Mouse (Mus musculus): ENCODE data around the gene Pdss2.

Pdss2 gene

GRCm38 (mm10) chr10:43312658-43313417 lies 91.6 kb downstream of the Pdss2 start:
- no peak for DNase-seq

GRCm38 (mm10) chr10:43315228-43315627 lies 93.9 kb downstream of the Pdss2 start:
- no peak for DNase-seq

GRCm38 (mm10) chr10:43317327-43317951 lies 96.2 kb downstream of the Pdss2 start:
- DNase-seq: no peak

GRCm38 (mm10) chr10:43321019-43321418 lies 99.7 kb downstream of the Pdss2 start:
- DNase-seq: no peak

- DNase-seq: no peak
These were observed 101.3 kb downstream of the Pdss2 start for GRCm38 (mm10) chr10:43322446-43323178.

- DNase-seq: no peak
These were observed 102.1 kb downstream of the Pdss2 start for GRCm38 (mm10) chr10:43323386-43323785.

GRCm38 (mm10) chr10:43329813-43330212 lies 108.5 kb downstream of the Pdss2 start:
- DNase-seq: no peak

- DNase-seq: no peak
These were observed 109.4 kb downstream of the Pdss2 start for GRCm38 (mm10) chr10:43330691-43331090.

- DNase-seq: peak; percentile 50 to 52
These were observed 110.8 kb downstream of the Pdss2 start for GRCm38 (mm10) chr10:43331931-43332701.

GRCm38 (mm10) chr10:43335874-43336273 lies 114.6 kb downstream of the Pdss2 start:
- DNase-seq: no peak

- DNase-seq: no peak
These were observed 115.8 kb downstream of the Pdss2 start for GRCm38 (mm10) chr10:43337110-43337509.

- DNase-seq: no peak
These were observed 118.5 kb downstream of the Pdss2 start for GRCm38 (mm10) chr10:43339811-43340210.

- DNase-seq: no peak
These were observed 128.4 kb downstream of the Pdss2 start for GRCm38 (mm10) chr10:43349718-43350117.

- no peak for DNase-seq
These were observed 136.6 kb downstream of the Pdss2 start for GRCm38 (mm10) chr10:43357884-43358283.

- no peak for DNase-seq
These were observed 141.7 kb downstream of the Pdss2 start for GRCm38 (mm10) chr10:43362947-43363346.

GRCm38 (mm10) chr10:43363431-43363851 lies 142.2 kb downstream of the Pdss2 start:
- peak; percentile 66 for DNase-seq

GRCm38 (mm10) chr10:43365909-43366308 lies 144.6 kb downstream of the Pdss2 start:
- DNase-seq: no peak

- no peak for DNase-seq
These were observed 147.3 kb downstream of the Pdss2 start for GRCm38 (mm10) chr10:43368611-43369010.

- DNase-seq: peak; percentile 84 to 92
These were observed 151.0 kb downstream of the Pdss2 start for GRCm38 (mm10) chr10:43372315-43372714.

GRCm38 (mm10) chr10:43373035-43373434 lies 151.7 kb downstream of the Pdss2 start:
- DNase-seq: no peak

GRCm38 (mm10) chr10:43373666-43374065 lies 152.4 kb downstream of the Pdss2 start:
- DNase-seq: peak in 1 of 2 experiments; percentile 30

GRCm38 (mm10) chr10:43375286-43375685 lies 154.0 kb downstream of the Pdss2 start:
- DNase-seq: peak in 1 of 2 experiments; percentile 10

GRCm38 (mm10) chr10:43376749-43377148 lies 155.5 kb downstream of the Pdss2 start:
- DNase-seq: no peak

Measured in cerebellum, postnatal 10 days (tissue).